Mouse (Mus musculus) adrenal gland, adult (tissue): ENCODE measurements at regions not wholly inside any gene's neighbourhood (a gene's known extent, or its start where the extent isn't known, plus 50 kb on each side); places are given as distances from the start of the nearest gene placed in this dataset.

Source experiments
- DNase-seq, 2 experiments: peaks; one replicate each; pipeline ENCODE4 v3.0.0; 2022 to 2023; ENCODE audit warnings: low spot score in 1 of 2; ENCODE audit not compliant: inconsistent age in 2 of 2

DNA sequence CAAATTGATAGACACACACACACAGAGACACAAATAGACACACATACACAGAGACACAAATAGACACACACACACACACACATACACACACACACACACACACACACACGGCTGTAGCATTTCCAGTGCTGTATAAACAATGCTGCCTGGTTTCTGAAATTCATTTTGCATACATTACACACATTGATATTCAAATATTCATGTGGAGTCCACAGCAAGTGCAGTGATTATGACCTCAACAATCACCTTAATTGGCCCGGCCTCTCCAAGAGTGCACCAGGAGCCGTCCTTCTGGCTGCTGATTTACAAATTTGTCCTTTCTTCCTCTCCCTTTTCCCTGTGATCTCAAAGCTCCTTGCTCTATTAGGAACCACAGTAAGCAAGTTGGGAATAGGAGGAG, 61.2 kb upstream of the Lhx8 start:
- no peak for DNase-seq

DNA sequence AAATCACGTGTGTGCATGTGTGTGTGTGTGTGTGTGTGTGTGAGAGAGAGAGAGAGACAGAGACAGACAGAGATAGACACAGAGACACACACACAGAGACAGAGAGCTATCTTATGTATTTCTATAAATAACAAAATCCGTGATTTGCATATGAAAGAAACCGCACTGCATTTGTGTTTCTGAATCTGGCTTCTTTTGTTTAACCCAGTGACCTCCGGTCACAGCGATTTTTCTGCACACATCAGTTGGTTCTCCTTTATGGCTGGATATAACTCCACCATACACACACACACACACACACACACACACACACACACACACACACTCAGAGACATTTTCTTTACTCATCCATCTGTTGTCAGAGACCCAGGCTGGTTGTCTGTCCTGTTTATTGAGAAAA, 58.2 kb upstream of the Lhx8 start:
- no peak for DNase-seq

GRCm38 (mm10) chr3:154387271-154387670, 56.8 kb upstream of the Lhx8 start:
- no peak for DNase-seq

DNA sequence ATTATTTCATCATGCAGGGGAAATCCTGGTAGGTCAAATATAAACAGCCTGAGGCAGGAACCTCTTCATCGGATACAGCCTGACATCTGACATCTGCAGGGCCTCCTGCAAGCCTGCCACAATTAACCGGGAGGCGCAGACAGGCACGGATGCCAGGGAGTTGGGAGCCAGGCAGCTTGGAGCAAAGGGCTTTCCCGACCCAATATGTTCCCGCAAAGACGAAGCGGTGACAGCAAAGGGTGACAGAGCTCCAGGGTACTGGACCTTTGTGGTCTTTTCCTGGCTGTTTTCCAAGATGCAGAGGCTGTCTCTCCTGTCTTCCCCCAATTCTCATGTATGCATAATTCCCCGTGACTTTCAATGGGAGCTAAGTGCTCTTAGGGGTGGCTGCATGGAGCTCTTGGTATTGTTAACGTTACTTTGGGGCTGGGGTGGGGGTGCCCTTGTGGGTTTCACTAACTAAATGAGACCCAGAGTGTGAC, 55.4 kb upstream of the Lhx8 start:
- no peak for DNase-seq

GRCm38 (mm10) chr3:154382811-154383210, 52.4 kb upstream of the Lhx8 start:
- no peak for DNase-seq

GRCm38 (mm10) chr3:154381561-154381960, 51.1 kb upstream of the Lhx8 start:
- DNase-seq = no peak
